Mouse (Mus musculus) MEL (cell line): ENCODE results near the gene Lrrc20.
A peak's percentile ranks its signal among the peaks of the same experiment; 100 is the strongest.
"Not testable (repeated sequence)": the region's sequence is repeated elsewhere in the genome, so short reads cannot be mapped to it uniquely, and the experiment has no call there.

Experiments used
- CHD2 ChIP-seq: IDR thresholded peaks from 2 replicates; pipeline ENCODE4 v1.6.1; 2011; ENCODE audit warnings: low read length, improper control_type of control experiment
- CTCF ChIP-seq, 3 experiments: IDR thresholded peaks in 2 of 3; conservative IDR thresholded peaks in 1 of 3; 2 replicates each; pipeline ENCODE4 v1.5.1; 2011 to 2012; ENCODE audit warnings: low read length in 3 of 3, low read depth in 2 of 3, mild to moderate bottlenecking in 2 of 3, improper control_type of control experiment in 1 of 3, inconsistent platforms in 1 of 3, mixed read lengths in 1 of 3, moderate library complexity in 1 of 3; ENCODE audit not compliant: control insufficient read depth in 1 of 3, insufficient read depth in 1 of 3, poor library complexity in 1 of 3, severe bottlenecking in 1 of 3
- E2F4 ChIP-seq: IDR thresholded peaks from 2 replicates; pipeline ENCODE4 v1.6.1; 2011; ENCODE audit warnings: low read depth, low read length, improper control_type of control experiment, borderline replicate concordance
- EP300 ChIP-seq, 2 experiments: IDR thresholded peaks; 2 replicates each; pipeline ENCODE4 v1.6.1; 2011; ENCODE audit warnings: improper control_type of control experiment in 2 of 2, low read length in 2 of 2, low read depth in 1 of 2, mild to moderate bottlenecking in 1 of 2
- GATA1 ChIP-seq: IDR thresholded peaks from 2 replicates; pipeline ENCODE4 v1.6.1; 2011; ENCODE audit warnings: low read depth, low read length, improper control_type of control experiment
- HCFC1 ChIP-seq: IDR thresholded peaks from 2 replicates; pipeline ENCODE4 v1.6.1; 2012; ENCODE audit warnings: low read depth, mild to moderate bottlenecking, inconsistent platforms, low read length, improper control_type of control experiment, moderate library complexity
- MAX ChIP-seq: IDR thresholded peaks from 2 replicates; pipeline ENCODE4 v1.6.1; 2011; ENCODE audit warnings: low read length, improper control_type of control experiment
- MAZ ChIP-seq: IDR thresholded peaks from 2 replicates; pipeline ENCODE4 v1.6.1; 2012; ENCODE audit warnings: low read depth, mild to moderate bottlenecking, inconsistent platforms, low read length, improper control_type of control experiment
- POLR2A ChIP-seq, 2 experiments: IDR thresholded peaks; 2 replicates each; pipeline ENCODE4 v1.6.1; 2011 to 2012; ENCODE audit warnings: low read length in 2 of 2, mild to moderate bottlenecking in 2 of 2, control low read depth in 1 of 2, improper control_type of control experiment in 1 of 2, low read depth in 1 of 2, moderate library complexity in 1 of 2; ENCODE audit not compliant: control insufficient read depth in 1 of 2, insufficient read depth in 1 of 2, poor library complexity in 1 of 2
- POLR2AphosphoS5 ChIP-seq: IDR thresholded peaks from 2 replicates; pipeline ENCODE4 v1.6.1; 2012; ENCODE audit warnings: low read depth, borderline replicate concordance, mild to moderate bottlenecking, inconsistent platforms, low read length, moderate library complexity, mixed read lengths
- TAL1 ChIP-seq: IDR thresholded peaks from 2 replicates; pipeline ENCODE4 v1.6.1; 2012; ENCODE audit warnings: mild to moderate bottlenecking, inconsistent platforms, low read length, moderate library complexity, mixed read lengths
- TBP ChIP-seq: IDR thresholded peaks from 2 replicates; pipeline ENCODE4 v1.8.0; 2011; ENCODE audit warnings: low read depth, low read length, improper control_type of control experiment
- USF1 ChIP-seq: IDR thresholded peaks from 2 replicates; pipeline ENCODE4 v1.6.1; 2014; ENCODE audit warnings: low read depth, mild to moderate bottlenecking, inconsistent platforms, low read length, improper control_type of control experiment, moderate library complexity
- ZC3H11A ChIP-seq: IDR thresholded peaks from 2 replicates; pipeline ENCODE4 v1.6.1; 2012; ENCODE audit warnings: low read depth, mild to moderate bottlenecking, inconsistent platforms, low read length, improper control_type of control experiment

DNA sequence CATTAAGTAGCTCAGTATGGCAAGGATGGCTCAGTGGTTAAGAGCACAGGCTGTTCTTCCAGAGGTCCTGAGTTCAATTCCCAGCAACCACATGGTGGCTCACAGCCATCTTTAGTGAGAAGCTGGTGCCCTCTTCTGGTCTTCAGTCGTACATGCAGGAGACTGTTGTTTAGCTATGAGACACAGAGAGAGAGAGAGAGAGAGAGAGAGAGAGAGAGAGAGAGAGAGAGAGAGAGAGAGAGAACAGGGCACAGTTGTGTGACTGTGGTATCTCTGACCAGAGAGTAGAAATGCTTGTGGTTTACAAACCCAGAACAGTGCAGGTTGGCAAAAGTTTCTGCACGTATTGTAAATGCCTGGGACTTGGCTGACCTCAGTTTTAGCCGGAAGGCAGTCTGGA is 148.3 kb downstream of the Lrrc20 start:
- peak in 2 of 3 experiments; percentile 49 to 64; a peak in 5 of 6 replicates for TF ChIP-seq CTCF (IDR thresholded peaks at IDR 0.05 in 2 of 3, conservative IDR thresholded peaks at IDR 0.05 in 1 of 3; ENCODE audit: control insufficient read depth in 1 of 3, insufficient read depth in 1 of 3, low read depth in 2 of 3, low read length in 3 of 3, poor library complexity in 1 of 3, severe bottlenecking in 1 of 3)
- not testable (repeated sequence) for TF ChIP-seq HCFC1; POLR2A (IDR thresholded peaks at IDR 0.05; ENCODE audit: control insufficient read depth in 1 of 2, insufficient read depth in 1 of 2, low read depth in 1 of 2, low read length in 2 of 2, poor library complexity in 1 of 2); TBP; MAX; EP300 (IDR thresholded peaks at IDR 0.05; ENCODE audit: low read depth in 1 of 2, low read length in 2 of 2); GATA1; TAL1; CHD2; MAZ; E2F4; USF1; POLR2AphosphoS5
- 0 out of 2 replicates have a peak, but pooled peaks have one; percentile 16 for TF ChIP-seq ZC3H11A
